Mouse (Mus musculus): ENCODE measurements around the gene Cdc27.

- TF ChIP-seq CTCF (conservative IDR thresholded peaks at IDR 0.05 in 1 of 2, IDR thresholded peaks at IDR 0.05 in 1 of 2; ENCODE audit: low read depth in 2 of 2, low read length in 2 of 2) (no peak), POLR2A (IDR thresholded peaks at IDR 0.05; ENCODE audit: low read depth, low read length) (no peak), E2F4 (IDR thresholded peaks at IDR 0.05; ENCODE audit: insufficient replicate concordance, low read depth, low read length) (no peak), TCF12 (IDR thresholded peaks at IDR 0.05; ENCODE audit: low read depth, low read length) (no peak), JUND (conservative IDR thresholded peaks at IDR 0.05; ENCODE audit: low read depth, low read length) (no peak), MAFK (IDR thresholded peaks at IDR 0.05; ENCODE audit: insufficient replicate concordance, low read length) (no peak), BHLHE40 (IDR thresholded peaks at IDR 0.05; ENCODE audit: low read depth, low read length) (no peak), ELF1 (IDR thresholded peaks at IDR 0.05; ENCODE audit: low read depth, low read length) (no peak), USF2 (conservative IDR thresholded peaks at IDR 0.05; ENCODE audit: low read depth, low read length) (no peak)
Observed at GRCm38 (mm10) chr11:104596365-104596764, 45.9 kb upstream of the Cdc27 start.

All from CH12.LX (cell line).